Mouse (Mus musculus) erythroblast, embryonic 14.5 days (primary cell): Measurements from ENCODE around the gene Ube2z.

Experiments
- GATA1 ChIP-seq: IDR thresholded peaks from 2 replicates; pipeline ENCODE4 v1.6.1; 2012; ENCODE audit warnings: low read length, inconsistent platforms, mixed read lengths
- TAL1 ChIP-seq: IDR thresholded peaks from 3 replicates; pipeline ENCODE4 v1.6.1; 2012; ENCODE audit warnings: low read length, inconsistent platforms, mixed read lengths

GRCm38 (mm10) chr11:96064521-96065214 is 520 bp downstream of the Ube2z start:
- TF ChIP-seq TAL1 (no peak), GATA1 (no peak)
